Mouse (Mus musculus) gastrocnemius, postnatal 10 days (tissue): ENCODE measurements around the gene Nup37. TPM values are rescaled to one million over a fixed set of nuclear protein-coding genes. Genes with fewer than 3 reads are reported as not detected.
A peak's percentile ranks its signal among the peaks of the same experiment; 100 is the strongest.

Experiments used
- DNase-seq: peaks from one replicate; pipeline ENCODE4 v3.0.0; 2021; ENCODE audit warnings: mixed read lengths
- long read RNA-seq, 2 experiments: library from polyadenylated mRNA; stranded (forward); transcript quantifications; one replicate each; pipeline ENCODE4 v2.0.0; 2021
- total RNA-seq, 2 experiments: library from RNA; stranded (reverse); gene quantifications; 2 replicates each; pipeline ENCODE4 v1.2.3; 2021

Gene Nup37
- 1 to 10 TPM; 6.3 to 8.2 TPM for total RNA-seq
- long read RNA-seq, experiment 1, partial matches to known transcripts = 3 of 5 reads
- long read RNA-seq, experiment 1, other reads (novel, unspliced or antisense) = 0 of 5 reads
- long read RNA-seq, experiment 2, partial matches to known transcripts = 0 of 4 reads
- long read RNA-seq, experiment 2, other reads (novel, unspliced or antisense) = 1 of 4 reads

- DNase-seq = peak; percentile 89
These were observed at the start of gene Nup37, which contains the start of gene Parpbp for GRCm38 (mm10) chr10:88146707-88147477. Nup37 (plus strand) TSS chr10:88146992. Parpbp (minus strand) TSS chr10:88146941.

GRCm38 (mm10) chr10:88106169-88106568 is 40.6 kb upstream of the Nup37 start:
- DNase-seq = no peak

GRCm38 (mm10) chr10:88113290-88113689 is 33.5 kb upstream of the Nup37 start:
- DNase-seq = no peak

- DNase-seq = no peak
These were observed 27.1 kb upstream of the Nup37 start for GRCm38 (mm10) chr10:88119721-88120120.

DNA sequence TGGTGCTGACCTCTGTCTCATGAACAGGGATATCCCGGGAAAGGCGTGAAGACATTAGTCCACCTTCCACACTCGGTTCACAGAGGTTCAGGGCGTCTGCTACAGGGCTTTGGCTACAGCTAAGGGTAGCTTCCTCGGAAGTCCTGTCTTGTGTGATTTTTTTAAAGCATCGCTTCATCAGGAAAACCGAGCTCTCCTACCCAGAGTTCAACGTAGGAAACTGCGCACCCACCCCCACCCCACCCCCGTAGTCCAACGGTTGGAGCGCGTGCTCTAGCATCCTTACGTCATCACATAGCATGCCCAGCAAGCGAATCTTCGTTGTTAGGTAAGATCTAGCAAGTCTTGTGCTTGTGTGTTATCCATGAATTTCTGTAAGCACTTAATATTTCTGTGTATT is 11.2 kb upstream of the Nup37 start:
- DNase-seq = no peak

- no peak for DNase-seq
These were observed 605 bp upstream of the Nup37 start for GRCm38 (mm10) chr10:88146187-88146586.

- DNase-seq = no peak
These were observed 3.6 kb downstream of the Nup37 start for GRCm38 (mm10) chr10:88150381-88150780.

DNA sequence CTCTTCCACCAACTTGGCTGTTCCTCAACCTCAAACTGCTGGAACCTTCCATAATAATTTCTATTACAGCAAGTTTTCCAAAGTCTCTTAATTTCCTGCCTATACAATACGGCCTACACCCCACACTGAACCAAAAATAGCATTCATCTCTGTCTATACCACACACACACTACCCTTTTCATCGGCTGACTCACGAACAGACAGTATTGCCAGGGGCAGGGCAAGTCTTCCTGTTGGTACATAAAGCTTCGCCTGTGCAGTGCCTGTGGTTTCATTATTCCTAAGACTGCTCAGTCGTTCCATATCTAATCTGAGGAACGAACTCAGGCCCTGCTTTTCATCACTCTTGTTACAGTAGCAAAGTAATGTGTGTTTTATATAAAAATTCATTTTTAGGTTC is 4.9 kb downstream of the Nup37 start:
- DNase-seq = no peak

DNA sequence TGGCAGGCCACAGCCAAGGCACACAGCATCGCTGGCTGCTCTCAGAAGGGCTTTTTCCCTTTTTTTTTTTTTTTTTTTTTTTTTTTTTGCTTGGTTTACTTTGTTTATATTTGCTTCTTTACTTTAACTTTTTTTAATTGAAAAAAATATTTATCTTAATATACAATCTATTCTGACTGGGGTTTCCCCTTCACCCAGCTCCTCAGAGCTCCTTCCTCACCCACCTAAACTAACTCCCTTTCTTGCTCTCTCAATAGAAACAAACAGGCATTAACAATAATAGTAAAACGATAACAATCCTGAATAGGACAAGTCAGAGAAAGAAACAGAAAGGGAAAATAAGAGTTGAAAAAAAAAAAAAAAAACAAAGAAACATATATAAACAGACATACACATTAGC is 15.3 kb downstream of the Nup37 start:
- no peak for DNase-seq

- no peak for DNase-seq
These were observed 15.9 kb downstream of the Nup37 start for GRCm38 (mm10) chr10:88162676-88163075.

DNA sequence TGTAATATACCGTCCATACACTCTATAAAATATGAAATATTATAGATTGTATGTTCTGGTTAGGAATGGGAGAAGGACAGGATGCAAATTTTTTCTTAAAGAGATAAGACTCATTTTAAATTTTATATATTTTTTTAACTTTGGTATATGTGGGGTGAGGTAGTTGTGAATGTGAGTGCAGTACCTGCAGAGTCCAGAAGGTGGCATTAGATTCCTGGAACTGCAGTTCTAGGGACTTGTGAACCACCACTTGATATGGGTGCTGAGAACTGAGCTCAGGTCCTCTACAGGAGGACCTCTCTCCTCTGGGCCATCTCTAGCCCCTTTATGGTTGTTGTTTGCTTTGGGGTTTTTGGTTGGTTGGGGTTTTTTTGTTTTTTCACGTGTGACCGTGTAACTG is 19.4 kb downstream of the Nup37 start:
- no peak for DNase-seq

DNA sequence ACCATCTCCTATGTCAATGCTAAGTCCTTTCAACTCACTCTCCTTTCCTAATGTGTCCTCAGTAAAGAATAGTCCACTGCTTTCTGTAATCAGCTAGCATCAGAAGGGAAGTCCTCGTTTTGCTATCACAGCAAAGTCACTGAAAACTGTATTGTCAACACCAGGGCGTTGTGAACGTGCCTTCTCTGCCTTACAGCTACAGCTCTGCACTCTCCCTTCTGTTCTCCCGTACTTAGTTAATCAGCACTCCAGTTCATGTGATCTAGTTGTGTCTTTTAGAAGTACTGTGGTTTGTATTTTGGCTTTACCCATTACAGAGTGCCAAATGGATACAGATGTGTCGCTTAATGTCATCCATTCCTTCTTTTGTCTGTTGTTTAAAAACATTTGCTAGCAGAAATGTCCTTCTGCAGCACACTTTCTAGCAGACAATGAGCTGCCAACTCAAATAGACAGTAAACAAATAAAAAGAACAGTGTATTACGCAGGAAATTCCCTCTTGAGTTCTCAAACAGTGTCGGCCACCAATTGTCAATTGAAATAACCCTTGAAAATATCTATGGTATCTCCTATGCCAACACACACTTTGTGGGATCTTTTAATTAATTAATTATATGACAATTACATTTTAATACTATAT is 20.8 kb downstream of the Nup37 start:
- no peak for DNase-seq

DNA sequence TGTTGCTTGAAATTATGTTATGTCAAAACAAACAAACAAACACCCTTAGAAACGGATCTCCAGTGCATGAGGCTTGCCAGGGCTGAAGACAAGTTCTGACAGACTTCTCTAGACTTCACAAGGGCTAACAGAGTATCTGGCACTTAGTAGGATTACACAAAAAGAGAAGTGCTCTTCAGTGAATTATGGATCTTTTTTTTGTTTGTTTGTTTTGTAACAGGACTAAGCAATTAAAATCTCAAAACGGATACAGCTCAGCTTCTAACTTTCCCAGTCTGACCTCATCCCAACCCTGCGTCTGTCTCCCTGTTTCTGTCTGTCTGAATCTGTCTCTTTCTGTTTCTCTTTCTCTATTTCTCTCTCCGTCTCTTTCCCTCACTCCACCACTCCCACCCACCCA is 53.7 kb downstream of the Nup37 start:
- no peak for DNase-seq

DNA sequence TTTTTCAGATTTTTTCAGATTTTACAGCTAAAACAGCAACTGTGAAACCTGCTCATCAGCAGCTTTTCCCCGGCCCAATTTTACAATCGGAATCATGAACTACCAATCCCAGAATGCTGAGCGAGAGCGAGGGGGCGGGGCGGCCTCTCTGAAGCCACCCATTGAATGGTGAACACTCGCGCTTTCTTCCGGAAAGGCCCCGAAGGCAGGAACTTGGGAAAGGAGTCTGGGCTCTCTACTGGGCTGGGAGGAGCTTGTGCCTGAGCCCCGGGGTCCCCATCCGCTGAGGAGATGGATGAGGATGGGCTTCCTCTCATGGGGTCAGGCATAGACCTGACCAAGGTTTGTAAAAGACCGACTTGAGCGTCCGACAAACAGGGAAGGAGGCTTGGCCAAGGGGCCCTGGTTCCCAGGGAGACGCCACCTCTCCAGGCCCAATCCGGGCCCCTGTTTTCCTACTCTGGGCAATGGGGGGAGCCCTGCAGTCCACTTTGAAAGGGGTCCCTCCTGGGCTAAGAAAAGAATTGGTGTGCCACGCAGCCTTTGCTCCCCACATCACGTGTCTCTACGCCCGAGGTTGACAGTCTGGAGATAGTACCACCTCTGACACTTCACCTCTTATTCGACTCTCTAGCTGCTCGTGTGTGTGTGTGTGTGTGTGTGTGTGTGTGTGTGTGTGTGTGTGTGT is 54.3 kb downstream of the Nup37 start, which contains the start of gene Washc3:
TSS of gene Washc3 (plus strand) at position 143 of the 688 bp plus-strand sequence.
- peak; percentile 91 for DNase-seq

- DNase-seq = no peak
These were observed 54.9 kb downstream of the Nup37 start for GRCm38 (mm10) chr10:88201650-88202049.

DNA sequence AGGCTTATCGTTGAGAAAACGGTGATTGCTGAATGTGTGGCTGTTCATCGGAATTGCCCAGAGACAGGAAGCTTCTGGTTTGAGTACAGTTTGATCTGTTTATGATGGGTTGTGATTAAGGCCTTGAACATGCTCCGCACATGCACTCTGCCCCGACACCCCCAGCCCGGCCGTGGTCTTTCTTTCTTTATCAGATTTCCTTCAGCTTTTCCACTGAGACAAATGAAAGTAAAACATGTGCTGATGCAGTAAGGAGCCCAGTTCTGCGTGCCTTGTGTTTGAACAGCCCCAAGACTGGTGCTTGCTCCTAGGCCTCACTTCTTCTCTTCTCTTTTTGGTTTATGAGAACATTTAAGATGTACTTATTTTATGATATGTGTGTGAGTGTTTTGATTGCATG is 55.8 kb downstream of the Nup37 start:
- DNase-seq = no peak

DNA sequence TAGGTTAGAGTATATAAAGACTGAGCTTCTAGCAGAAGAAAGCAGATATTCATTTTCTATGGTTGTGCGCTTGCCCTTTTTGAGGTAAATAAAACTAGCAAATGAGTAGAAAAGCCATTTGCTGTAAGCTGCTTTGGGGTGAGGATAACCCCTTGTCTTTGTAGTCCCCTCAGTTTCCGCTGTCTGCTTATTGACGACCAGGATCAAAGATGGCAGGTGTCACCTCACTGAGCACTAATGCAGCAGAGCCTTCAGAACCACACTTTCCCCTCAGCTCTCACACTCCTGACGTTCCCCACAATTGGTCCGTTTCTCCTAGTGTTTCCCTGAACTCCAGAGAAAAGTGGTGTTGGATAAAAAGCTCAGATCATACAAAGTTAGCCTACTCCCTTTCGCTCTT is 56.4 kb downstream of the Nup37 start:
- DNase-seq = no peak

DNA sequence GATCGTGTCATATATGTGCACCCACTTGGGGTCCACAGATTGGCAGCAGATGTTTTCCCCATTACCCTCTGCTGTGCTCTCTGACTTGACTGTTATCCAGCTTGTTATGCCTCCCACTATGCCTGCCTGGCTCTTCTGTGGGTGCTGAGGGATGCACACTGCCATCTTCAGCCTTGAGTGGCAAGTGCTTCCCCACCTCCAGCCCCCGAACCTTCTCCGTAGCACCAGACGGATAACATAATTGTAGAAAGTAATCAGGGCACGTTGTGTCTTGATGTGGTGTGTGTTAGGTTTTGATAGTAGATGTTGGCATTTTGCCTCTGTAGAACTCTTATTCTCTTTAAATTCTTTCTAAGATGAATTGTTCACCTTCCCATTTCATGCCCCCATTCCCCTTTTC is 65.9 kb downstream of the Nup37 start:
- DNase-seq = no peak

DNA sequence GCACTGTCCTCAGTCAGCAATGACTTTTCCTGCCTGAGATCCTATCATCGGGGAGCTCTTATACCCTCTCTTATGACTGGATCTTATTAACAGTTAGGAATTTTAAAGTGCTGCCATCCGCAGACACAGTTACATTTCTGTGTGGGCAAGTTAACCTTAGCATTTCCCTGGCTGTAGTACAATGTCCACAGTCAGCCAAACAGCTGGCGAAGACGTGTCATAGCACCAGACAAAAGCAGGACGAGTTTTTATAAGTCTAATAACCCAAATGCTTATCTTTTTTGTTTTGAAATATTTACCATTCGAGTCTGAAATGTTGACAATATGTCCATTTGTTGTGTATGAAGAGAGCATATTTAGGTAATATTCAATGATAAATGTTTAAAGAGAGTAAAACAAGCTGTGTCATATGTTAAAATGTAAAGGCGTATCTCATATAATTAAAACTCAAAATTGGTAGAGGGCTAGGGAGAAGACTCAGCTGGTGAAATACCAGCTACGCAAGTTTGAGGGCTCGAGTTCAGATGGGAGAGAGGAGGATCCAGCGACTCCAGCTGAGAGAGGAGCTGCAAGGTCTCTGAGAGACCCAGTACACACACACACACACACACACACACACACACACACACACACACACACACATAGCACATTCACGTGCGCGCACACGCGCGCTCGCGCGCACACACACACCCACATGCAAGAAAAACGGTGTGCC is 68.2 kb downstream of the Nup37 start:
- no peak for DNase-seq

- DNase-seq = no peak
These were observed 71.4 kb downstream of the Nup37 start for GRCm38 (mm10) chr10:88218161-88218560.

DNA sequence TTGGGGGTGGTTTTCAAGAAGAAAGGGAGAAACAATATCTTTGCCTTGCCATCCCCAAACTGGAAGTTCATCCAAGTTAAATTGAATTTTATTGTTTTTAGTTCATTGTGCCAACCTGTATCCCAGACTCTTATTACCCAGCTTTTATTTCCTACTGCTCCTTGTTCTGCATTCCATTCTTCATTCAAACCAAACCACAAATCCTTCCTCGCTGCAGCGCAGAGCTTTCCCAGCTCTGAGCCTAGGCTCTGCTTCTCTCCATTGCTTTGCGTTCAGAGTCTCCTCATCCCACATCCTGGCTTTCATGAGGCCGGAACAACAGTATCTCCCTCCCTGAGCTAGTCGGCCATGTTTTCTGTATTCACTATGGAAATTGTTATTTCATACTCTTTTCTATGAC is 74.9 kb downstream of the Nup37 start:
- DNase-seq = no peak

GRCm38 (mm10) chr10:88225421-88225820 is 78.6 kb downstream of the Nup37 start:
- DNase-seq = no peak
